Mouse (Mus musculus) gastrocnemius, adult 2 months (tissue): ENCODE results near the gene Vtcn1. TPM values are rescaled to one million over a fixed set of nuclear protein-coding genes. Genes with fewer than 3 reads are reported as not detected.
"Not testable (repeated sequence)": the region's sequence is repeated elsewhere in the genome, so short reads cannot be mapped to it uniquely, and the experiment has no call there.

Experiments used
- DNase-seq: peaks from one replicate; pipeline ENCODE4 v3.0.0; 2022
- H3K27ac ChIP-seq: fragments of 200-600 bp; 2 replicates; pipeline ENCODE4 v1.8.1; 2022; ENCODE audit warnings: mild to moderate bottlenecking
- H3K4me3 ChIP-seq: fragments of 200-600 bp; 2 replicates; pipeline ENCODE4 v1.8.1; 2022; ENCODE audit warnings: mild to moderate bottlenecking, moderate library complexity
- CTCF ChIP-seq: fragments of 200-600 bp; IDR thresholded peaks from 2 replicates; pipeline ENCODE4 v1.8.1; 2022; ENCODE audit warnings: antibody characterized with exemption, mild to moderate bottlenecking, moderate library complexity
- intact Hi-C: fragments of 180-260 bp; cut with DNase I; formaldehyde crosslinking; loops from one replicate; pipeline ENCODE4 v1.15.1; 2025
- total RNA-seq, 2 experiments: library from RNA; stranded (reverse); gene quantifications; 2 replicates each; pipeline ENCODE4 v1.2.3; 2021

Vtcn1 gene
- total RNA-seq, 2 experiments from 2014 or later, result 0.28 TPM; not detected in 1

DNA sequence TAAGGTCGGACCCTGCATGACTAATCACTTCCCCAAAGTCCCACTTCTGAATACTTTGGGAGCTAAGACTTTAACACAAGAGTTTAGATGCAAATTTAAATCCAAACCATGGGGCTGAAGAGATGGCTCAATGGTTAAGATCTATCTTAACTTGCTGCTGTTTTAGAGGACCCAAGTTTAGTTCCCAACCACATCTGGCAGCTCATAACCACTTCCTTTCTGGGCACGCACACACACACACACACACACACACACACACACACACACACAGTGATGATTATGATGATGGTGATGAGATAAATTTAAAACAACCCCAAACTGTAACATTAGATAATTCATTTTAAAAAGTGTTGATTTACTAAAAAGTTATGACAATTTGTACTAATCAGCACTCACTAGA is 13.4 kb upstream of the Vtcn1 start:
- DNase-seq, result no peak
- intact Hi-C loops, result no loop called here
- H3K27ac ChIP-seq, result no peak overlapping the region
- H3K4me3 ChIP-seq, result no peak overlapping the region
- no peak for TF ChIP-seq CTCF

DNA sequence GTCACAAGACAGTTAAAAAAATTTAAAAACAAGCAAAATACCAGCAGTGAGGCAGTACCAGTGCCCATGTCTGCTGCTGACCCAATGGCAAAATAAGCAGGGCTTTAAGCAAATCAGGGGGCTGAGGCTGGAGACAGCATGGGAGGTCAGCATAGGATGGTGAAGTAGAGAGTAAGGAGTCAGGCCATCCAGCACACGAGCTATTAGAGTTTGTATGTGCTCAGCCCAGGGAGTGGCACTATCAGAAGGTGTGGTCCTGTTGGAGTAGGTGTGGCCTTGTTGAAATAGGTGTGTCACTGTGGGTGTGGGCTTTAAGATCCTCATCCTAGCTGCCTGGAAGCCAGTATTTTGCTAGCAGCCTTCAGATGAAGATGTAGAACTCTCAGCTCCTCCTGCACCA is 9.8 kb upstream of the Vtcn1 start:
- DNase-seq, H3K27ac ChIP-seq, intact Hi-C loops, H3K4me3 ChIP-seq: not testable (repeated sequence)

DNA sequence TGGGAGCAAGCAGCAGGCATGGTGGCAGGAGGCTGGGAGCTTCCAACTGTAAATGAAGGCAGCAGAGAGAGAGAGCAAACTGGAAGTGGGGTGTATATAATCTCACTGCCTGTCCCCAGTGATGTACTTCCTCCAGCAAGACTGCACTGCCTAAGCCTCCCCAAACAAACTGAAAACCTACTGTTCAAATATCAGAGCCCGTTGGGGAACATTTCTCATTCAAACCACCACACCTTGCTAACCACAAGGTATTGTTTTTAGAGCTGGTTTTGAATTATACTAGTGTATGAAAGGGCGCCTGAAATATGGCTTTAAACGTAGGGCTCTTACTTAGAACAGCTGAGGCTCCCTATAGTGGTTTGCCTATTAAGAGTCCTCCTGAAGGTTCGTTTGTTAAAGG is 6.5 kb upstream of the Vtcn1 start:
- TF ChIP-seq CTCF, result no peak
- Histone ChIP-seq H3K27ac (no peak overlapping the region), H3K4me3 (no peak overlapping the region)
- intact Hi-C loops, result no loop called here
- no peak for DNase-seq

DNA sequence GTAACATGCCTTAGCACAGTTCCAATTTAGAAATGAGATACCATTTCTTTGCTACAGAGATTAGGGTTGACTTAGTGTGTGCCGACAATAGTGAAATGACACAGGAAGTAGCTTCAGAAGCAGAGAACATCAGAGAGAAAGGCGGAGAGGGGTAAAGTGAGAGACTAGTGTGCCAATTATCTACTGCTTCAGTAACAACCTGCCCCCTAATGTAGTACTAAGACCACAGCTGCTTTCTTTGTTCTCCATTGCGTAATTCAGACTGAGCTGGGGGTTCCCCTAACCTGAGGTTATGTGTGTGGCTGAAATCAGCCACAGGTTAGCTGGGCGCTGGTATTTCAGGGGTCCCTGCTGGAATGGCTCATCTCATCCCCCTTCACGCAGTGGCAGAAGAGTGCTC is 5.7 kb upstream of the Vtcn1 start:
- Histone ChIP-seq H3K27ac (no peak overlapping the region), H3K4me3 (no peak overlapping the region)
- no peak for DNase-seq
- intact Hi-C loops, result no loop called here
- TF ChIP-seq CTCF, result no peak

DNA sequence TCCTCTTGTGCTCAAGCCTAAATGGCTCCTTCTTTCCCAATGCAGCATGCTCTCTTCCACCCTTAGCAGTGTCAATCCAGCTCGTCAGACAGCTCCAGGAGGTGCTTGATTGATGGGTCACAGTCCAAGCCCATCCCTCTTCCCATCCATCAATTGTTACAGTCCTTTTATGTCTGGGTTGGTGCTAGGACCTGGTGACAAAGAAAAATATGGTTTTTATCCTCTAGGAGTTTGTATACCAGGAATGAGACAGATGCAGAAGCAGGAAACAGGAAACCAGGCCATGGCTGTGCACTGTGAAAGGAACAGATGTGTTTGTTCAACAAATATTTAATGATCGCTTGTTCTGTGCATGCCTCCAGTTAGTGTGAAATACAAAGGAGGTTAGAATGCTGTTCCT is 4.4 kb upstream of the Vtcn1 start:
- DNase-seq, result no peak
- intact Hi-C loops, result no loop called here
- Histone ChIP-seq H3K4me3 (no peak overlapping the region), H3K27ac (no peak overlapping the region)
- no peak for TF ChIP-seq CTCF

DNA sequence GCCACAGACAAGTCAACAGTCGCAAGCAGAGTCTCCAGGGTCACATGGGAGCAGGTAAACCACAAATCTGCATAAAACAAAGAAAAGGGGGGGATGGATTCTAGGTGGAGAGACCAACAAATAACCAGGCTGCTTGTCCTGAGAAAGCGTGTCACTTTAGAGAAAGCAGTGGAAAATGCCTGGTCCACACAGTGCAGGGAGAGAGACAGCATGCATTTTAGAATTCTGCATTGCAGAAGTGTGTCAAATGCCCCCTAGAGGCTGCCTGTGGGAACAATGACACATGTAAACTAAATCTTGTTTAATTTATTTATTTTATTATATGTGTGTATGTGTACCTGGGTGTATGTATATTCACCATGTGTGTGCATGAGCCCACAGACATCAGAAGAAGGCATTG is 4.0 kb upstream of the Vtcn1 start:
- intact Hi-C loops, result no loop called here
- no peak for DNase-seq
- H3K27ac ChIP-seq, result no peak overlapping the region
- H3K4me3 ChIP-seq, result no peak overlapping the region
- TF ChIP-seq CTCF, result peak; percentile 40; the same call in 1 of the 2 replicates

DNA sequence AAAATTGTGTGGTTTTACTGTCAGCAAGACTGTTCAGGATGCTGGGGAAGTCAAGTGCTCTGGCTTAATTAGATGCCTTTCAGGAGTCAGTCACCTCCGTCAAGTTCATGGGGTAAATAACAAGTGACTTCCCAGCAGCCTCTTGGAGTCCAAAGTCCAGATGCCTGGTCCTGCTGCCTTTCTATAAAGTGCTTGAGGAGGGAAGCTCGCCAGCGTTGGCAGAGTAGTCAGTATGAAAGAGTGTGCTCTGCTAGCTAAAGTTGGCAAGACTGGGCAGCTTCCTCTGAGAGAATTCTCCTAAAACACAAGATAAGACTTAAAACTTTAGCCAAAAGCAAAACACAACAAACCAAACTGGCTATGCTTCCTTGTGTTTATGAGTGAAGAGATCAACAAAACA is 18.5 kb downstream of the Vtcn1 start:
- H3K27ac ChIP-seq, result no peak overlapping the region
- intact Hi-C loops, result no loop called here
- no peak for TF ChIP-seq CTCF
- no peak overlapping the region for H3K4me3 ChIP-seq
- no peak for DNase-seq

- no peak overlapping the region for H3K4me3 ChIP-seq
- no peak overlapping the region for H3K27ac ChIP-seq
- TF ChIP-seq CTCF, result no peak
- intact Hi-C loops, result no loop called here
- no peak for DNase-seq
Observed at GRCm38 (mm10) chr3:100844366-100844765, 19.1 kb downstream of the Vtcn1 start.

DNA sequence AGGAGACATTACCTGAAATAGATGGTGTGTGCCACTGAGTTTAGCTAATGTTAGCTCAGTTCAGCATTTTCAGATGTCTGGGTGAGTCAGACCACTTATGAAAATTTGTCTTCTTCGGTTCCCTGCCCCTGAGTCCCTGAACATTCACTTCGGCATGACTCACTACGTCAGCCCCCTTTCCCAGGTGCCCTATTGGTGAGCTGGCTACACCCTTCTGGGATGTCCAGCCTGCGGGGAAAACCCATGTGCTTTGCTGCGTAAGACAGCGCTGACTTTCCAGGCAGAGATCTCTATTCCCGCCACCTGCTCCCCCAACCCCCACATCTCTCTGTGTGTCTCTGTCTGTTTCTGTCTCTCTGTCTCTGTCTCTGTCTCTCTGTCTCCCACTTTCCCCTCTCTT is 23.1 kb downstream of the Vtcn1 start:
- Histone ChIP-seq H3K4me3 (no peak overlapping the region), H3K27ac (no peak overlapping the region)
- intact Hi-C loops, result no loop called here
- DNase-seq, result no peak
- no peak for TF ChIP-seq CTCF

DNA sequence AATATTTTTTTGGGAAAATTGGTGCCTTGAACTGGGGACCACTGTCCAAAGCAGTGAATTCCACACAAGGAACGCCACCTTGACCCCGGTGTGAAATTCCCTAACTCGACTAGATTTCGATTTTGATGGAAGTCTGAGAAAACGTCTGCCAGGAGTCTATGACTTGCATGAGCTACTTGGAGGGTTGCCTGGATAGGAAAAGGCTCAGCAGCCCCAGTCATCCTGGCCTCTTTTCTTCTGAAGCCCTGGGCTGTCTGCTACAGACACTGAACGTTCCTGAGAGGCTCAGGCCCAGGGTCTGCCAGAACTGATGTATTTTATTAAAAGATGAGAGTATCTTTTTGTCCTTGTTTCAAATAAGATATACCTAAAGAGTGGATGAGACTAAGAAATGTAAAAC is 25.2 kb downstream of the Vtcn1 start:
- no peak for TF ChIP-seq CTCF
- intact Hi-C loops, result no loop called here
- DNase-seq, result no peak
- no peak overlapping the region for H3K4me3 ChIP-seq
- no peak overlapping the region for H3K27ac ChIP-seq

DNA sequence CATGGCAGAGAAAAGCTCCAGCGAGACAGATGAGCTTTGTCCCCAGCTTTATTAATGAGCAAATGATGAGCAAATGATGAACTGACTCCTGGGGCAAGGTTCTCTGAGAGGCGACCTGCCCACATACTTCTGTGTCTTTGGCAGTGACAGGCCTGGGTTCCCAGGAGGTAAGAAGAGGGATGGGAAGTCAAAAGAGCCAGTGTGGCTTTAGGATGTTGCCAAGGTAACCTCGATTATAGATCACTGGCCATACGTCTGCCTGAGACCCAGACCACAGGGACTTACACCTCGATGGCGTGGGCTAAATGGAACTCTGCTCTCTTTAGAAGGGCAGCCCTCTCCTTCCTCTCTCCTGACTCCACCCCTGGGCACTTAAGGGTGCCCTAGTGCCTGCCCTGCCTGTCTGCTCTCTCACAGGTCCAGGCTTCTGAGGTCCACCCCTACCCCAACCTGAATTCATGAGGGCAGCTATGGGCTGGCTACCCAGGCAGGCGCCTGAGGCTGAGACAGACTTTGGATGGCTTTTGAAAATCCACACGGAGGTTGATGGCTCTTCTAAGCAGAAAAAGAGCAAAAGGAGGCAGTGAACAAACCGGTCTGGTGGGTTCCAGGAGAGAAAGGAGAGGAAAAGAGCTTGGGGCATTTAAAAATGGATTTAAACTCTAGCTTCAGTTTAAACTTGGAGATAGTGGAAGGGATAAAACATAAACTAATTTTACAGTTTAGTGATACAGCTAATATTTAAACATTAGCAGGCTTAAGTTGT is 31.0 kb downstream of the Vtcn1 start:
- DNase-seq, result no peak
- intact Hi-C loops, result no loop called here
- H3K4me3 ChIP-seq, result no peak overlapping the region

GRCm38 (mm10) chr3:100857139-100857538 is 31.9 kb downstream of the Vtcn1 start:
- intact Hi-C loops, result no loop called here
- no peak overlapping the region for H3K4me3 ChIP-seq
- no peak for DNase-seq
- TF ChIP-seq CTCF, result no peak
- no peak overlapping the region for H3K27ac ChIP-seq

More for the DNA sequence above, 31.0 kb downstream of the Vtcn1 start:
- H3K27ac ChIP-seq, result no peak overlapping the region
- TF ChIP-seq CTCF, result no peak

DNA sequence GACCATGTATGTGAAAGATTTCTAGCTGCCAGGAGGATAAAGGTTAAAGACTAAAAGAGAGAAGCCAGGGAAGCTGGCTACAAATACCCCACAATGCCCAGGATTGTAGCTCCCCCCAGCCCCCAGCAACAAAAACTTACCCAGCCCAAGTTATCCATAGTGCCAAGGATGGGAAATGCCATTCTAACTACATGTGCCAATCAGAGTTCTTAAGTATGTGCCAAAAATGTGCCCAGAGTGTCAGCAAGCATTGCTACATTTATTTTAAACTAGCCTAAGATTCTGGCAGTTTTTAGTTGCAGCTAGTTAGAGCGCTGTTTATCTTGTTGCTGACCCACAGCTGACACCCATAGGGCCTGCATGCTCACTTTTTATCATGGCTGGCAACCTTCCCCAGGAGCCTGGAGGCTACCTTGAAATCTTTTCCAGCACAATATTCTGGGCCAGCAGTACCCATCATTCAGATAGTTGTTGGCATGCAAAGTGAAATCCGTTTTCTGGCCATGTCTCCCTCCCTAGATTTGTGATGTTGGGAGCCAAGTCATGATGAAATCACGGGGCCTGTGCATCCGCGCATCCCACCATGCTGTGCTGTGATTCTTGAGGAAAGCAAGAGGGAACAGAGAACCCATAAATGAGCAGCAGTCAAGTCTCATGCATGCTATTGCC is 33.2 kb downstream of the Vtcn1 start:
- no peak for TF ChIP-seq CTCF
- no peak overlapping the region for H3K4me3 ChIP-seq
- DNase-seq, result no peak
- intact Hi-C loops, result no loop called here
- H3K27ac ChIP-seq, result no peak overlapping the region
